Mouse (Mus musculus) liver, embryonic 14.5 days (tissue): Measurements from ENCODE around the gene Ammecr1.

Experiments used
- CTCF ChIP-seq: IDR thresholded peaks from 2 replicates; pipeline ENCODE4 v1.5.1; 2016; ENCODE audit warnings: antibody characterized with exemption, low read depth, control low read depth
- EP300 ChIP-seq: IDR thresholded peaks from 2 replicates; pipeline ENCODE4 v1.6.1; 2016; ENCODE audit warnings: antibody characterized with exemption, low read depth

DNA sequence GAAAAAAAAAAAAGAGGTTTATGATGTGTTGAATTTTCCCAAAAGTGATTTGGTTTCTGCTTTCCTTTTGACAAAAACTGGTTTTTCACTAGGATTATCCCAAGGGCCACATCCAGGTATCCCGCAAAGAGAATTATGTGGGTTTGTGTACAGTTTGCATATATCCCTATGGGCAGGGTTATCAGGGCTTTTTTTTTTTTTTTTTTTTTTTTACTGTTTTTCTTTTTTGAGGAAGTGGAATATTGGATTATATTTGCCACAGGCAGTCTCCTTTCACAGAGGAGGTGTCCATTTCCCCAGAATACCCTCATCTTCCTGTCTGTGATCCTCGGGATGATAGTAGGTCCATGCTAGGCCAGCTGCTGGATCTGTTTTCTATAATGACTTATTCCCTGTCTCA lies 137.3 kb downstream of the Ammecr1 start:
- TF ChIP-seq CTCF (no peak), EP300 (no peak)
